Mouse (Mus musculus) kidney, adult 9 months (tissue): ENCODE measurements around the gene Ccdc63.

Experiments
- DNase-seq: peaks from one replicate; pipeline ENCODE4 v3.0.0; 2022

Gene Ccdc63

GRCm38 (mm10) chr5:122080930-122081329, 59.7 kb downstream of the Ccdc63 start:
- no peak for DNase-seq

GRCm38 (mm10) chr5:122079796-122080195, 60.8 kb downstream of the Ccdc63 start:
- DNase-seq, result no peak

DNA sequence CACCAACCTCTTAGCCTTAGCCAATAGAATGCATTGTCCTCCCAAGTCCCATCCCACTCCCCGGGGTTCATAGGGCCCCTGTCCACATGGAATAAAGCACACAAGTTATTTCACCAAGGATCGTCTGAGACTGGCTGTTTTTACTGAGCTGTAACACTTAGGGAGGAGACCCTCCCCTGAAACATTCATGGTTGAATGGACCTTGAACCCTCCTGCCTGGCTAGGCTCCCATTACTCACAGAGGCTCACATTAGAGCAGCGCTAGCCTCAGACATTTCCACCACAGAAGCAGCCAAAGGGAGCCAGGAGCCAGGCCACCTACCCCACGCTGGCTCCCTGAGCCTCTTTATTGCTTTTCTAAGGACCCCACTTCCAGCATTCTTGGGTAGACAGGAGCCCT, 63.4 kb downstream of the Ccdc63 start:
- DNase-seq, result no peak

DNA sequence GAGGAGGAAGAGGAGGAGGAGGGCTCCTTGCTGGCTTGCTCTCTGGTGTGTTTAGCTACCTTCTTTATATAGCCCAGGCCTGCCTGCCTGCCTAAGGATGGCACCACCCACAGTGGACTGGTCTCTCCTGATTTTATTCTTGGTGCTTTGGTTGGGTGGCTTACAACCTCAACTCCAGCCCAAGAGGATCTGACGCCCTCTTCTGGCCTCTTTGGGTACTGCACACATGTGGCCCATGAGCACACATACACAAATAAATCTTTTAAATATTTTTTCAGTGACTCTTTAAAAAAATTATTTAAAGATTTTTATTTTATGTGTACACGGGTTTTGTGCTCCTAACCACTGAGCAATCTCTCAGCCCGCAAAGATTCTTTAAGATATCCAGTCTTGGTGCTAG, 64.9 kb downstream of the Ccdc63 start:
- no peak for DNase-seq

GRCm38 (mm10) chr5:122071997-122072396, 68.6 kb downstream of the Ccdc63 start:
- no peak for DNase-seq

GRCm38 (mm10) chr5:122070963-122071800, 69.4 kb downstream of the Ccdc63 start:
- no peak for DNase-seq

GRCm38 (mm10) chr5:122068563-122068962, 72.1 kb downstream of the Ccdc63 start:
- DNase-seq, result no peak

- DNase-seq, result no peak
Observed at GRCm38 (mm10) chr5:122063204-122063933, 77.3 kb downstream of the Ccdc63 start.

DNA sequence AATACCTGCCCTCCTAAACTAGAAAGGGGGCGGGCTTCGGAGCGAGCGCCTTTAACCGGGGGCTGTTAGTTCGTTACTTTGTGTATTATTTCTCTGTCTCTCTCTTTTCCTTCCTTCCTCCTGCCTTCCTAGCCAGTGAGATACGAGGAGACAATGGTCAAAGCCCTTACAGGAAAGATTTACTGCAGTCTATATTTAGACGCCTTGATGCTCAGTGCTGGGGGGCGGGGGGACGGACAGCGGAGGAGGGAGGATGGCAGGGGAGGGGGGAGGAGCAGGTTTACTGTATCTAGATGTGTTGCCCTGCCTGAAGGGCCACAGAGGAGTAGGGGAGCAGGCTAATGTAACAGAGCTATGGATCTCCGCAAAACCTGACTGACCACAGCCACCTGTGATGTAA, 78.1 kb downstream of the Ccdc63 start:
- DNase-seq, result no peak

DNA sequence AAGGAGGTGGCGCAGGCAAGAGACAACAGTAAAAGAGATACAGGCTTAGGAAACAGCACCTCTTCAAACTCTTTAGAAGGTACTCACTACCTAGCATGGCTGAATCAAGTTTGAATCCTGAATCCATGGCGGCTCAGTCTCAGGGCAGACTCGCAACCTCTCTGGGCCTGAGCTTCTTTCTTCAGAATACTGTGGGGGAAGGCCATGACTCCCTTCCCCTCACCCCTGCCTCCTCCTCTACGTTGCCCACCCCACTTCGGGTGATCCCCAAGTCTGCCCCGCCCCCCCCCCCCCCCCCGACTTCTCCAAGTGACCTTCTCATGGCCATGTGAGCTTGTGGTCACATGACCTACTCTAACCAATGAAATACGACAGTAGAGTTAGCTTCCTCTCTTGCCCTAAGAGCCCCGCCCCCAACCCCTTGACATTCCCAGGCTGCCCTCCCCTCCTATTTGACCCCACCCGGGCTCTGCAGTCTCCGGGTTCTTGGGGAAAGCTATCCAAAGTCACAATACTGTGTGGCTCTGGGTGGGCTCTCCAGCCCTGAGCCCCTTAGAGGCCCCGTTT, 79.8 kb downstream of the Ccdc63 start:
- no peak for DNase-seq

GRCm38 (mm10) chr5:122059060-122060017, 81.3 kb downstream of the Ccdc63 start:
- peak; percentile 62 for DNase-seq
